Mouse (Mus musculus) heart, embryonic 13.5 days (tissue): ENCODE results near the gene BC055324. TPM values are rescaled to one million over a fixed set of nuclear protein-coding genes. Genes with fewer than 3 reads are reported as not detected.
A peak's percentile ranks its signal among the peaks of the same experiment; 100 is the strongest.

Experiments
- ATAC-seq: fragments of 200-750 bp; cut with Nextera tagmentation; 2 replicates; pipeline ENCODE4 v1.8.0; 2017; ENCODE audit warnings: moderate TSS enrichment; ENCODE audit not compliant: insufficient number of reproducible peaks, low FRiP score, low TSS enrichment; ENCODE audit errors: extremely low read depth
- H3K27ac ChIP-seq: fragments of 300-500 bp; sonication (generic); replicated peaks from 2 replicates; pipeline ENCODE4 v1.5.1; 2015; ENCODE audit warnings: moderate library complexity, mild to moderate bottlenecking, inconsistent platforms
- H3K27me3 ChIP-seq: fragments of 300-500 bp; sonication (generic); replicated peaks from 2 replicates; pipeline ENCODE4 v1.6.1; 2015; ENCODE audit warnings: mild to moderate bottlenecking, inconsistent platforms
- H3K36me3 ChIP-seq: fragments of 300-500 bp; sonication (generic); 2 replicates; pipeline ENCODE4 v1.6.1; 2015; ENCODE audit warnings: mild to moderate bottlenecking, inconsistent platforms
- H3K4me1 ChIP-seq: fragments of 300-500 bp; sonication (generic); 2 replicates; pipeline ENCODE4 v1.6.1; 2015; ENCODE audit warnings: inconsistent platforms
- H3K4me2 ChIP-seq: fragments of 300-500 bp; sonication (generic); 2 replicates; pipeline ENCODE4 v1.6.1; 2015; ENCODE audit warnings: inconsistent platforms, mild to moderate bottlenecking, moderate library complexity
- H3K4me3 ChIP-seq: fragments of 300-500 bp; sonication (generic); 2 replicates; pipeline ENCODE4 v1.5.1; 2015; ENCODE audit warnings: moderate library complexity, mild to moderate bottlenecking, inconsistent platforms
- H3K9ac ChIP-seq: fragments of 300-500 bp; sonication (generic); 2 replicates; pipeline ENCODE4 v1.6.1; 2015; ENCODE audit warnings: inconsistent platforms, mild to moderate bottlenecking, moderate library complexity
- H3K9me3 ChIP-seq: fragments of 300-500 bp; sonication (generic); 2 replicates; pipeline ENCODE4 v1.6.1; 2016; ENCODE audit warnings: inconsistent platforms
- WGBS: fragments of 180-500 bp; shearing (Covaris S2); methylation state at CpG from one replicate; pipeline ENCODE4 v1.1.7; 2015; ENCODE audit warnings: mixed read lengths; 5-methylcytosine and 5-hydroxymethylcytosine counted together
- polyA plus RNA-seq: library from polyadenylated mRNA; unstranded; fragments of >200 nt; fragmentation: Nextera tagmentation; extraction: Ambion mirVana; gene quantifications from 2 replicates; pipeline ENCODE4 v1.2.1, GENCODE M21; 2015

Gene BC055324
- polyA plus RNA-seq, 1 experiment from 2014 or later: 15.5 TPM

DNA sequence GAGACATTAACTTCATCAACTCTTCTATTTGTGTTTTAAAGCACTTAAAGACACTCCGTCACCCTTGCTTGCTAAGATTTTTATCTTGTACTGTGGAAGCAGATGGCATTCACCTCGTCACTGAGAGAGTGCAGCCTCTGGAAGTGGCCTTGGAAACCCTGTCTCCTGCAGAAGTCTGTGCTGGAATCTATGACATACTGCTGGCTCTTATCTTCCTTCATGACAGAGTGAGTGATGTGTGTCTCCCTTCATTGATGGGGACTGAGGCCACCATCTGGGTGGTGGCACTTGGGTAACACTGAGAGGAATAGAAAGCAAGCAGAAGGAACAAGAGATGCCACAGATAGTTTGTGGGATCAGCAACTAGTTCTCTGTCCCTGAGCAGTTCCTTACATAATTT is 60.0 kb downstream of the BC055324 start:
- no peak overlapping the region for H3K4me3 ChIP-seq
- H3K4me2 ChIP-seq: no peak overlapping the region
- H3K27me3 ChIP-seq: no peaks in the 10 kb centered on the region
- no peaks in the 10 kb centered on the region for H3K9me3 ChIP-seq
- no peak overlapping the region for H3K9ac ChIP-seq
- peaks cover 59% of the 10 kb centered on the region for H3K36me3 ChIP-seq
- ATAC-seq: no peak
- peaks cover 16% of the 10 kb centered on the region for H3K4me1 ChIP-seq
- WGBS: 52% methylated on average over 2 of the region's 2 CpGs
- H3K27ac ChIP-seq: no peak overlapping the region

DNA sequence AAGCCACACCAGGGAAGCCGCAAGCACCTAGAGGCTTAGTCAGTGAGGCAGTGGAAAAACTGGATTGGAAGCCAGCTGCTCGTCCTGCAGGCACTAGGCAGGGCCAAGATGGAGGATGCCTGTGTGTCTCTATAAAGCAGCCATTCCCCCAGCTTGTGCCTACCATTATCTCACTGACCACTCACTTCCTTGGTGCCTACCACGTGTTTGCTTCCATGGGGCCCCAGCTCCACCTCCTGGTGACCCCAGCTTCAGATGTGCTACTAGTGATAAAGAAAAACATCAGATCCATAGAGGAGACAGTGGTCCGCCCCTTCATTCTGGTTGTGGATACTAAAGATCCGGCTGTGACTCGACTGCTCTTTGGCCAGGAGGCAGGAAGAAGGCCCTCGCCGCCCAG is 62.8 kb downstream of the BC055324 start:
- no peak overlapping the region for H3K4me3 ChIP-seq
- peaks cover 37% of the 10 kb centered on the region for H3K36me3 ChIP-seq
- H3K9ac ChIP-seq: no peak overlapping the region
- WGBS: 72% methylated on average over 8 of the region's 8 CpGs
- H3K27me3 ChIP-seq: no peaks in the 10 kb centered on the region
- H3K9me3 ChIP-seq: no peaks in the 10 kb centered on the region
- ATAC-seq: no peak
- peak overlapping the region; percentile 16; the same call in 1 of the 2 replicates for H3K4me2 ChIP-seq
- H3K27ac ChIP-seq: no peak overlapping the region
- H3K4me1 ChIP-seq: peaks cover 23% of the 10 kb centered on the region

DNA sequence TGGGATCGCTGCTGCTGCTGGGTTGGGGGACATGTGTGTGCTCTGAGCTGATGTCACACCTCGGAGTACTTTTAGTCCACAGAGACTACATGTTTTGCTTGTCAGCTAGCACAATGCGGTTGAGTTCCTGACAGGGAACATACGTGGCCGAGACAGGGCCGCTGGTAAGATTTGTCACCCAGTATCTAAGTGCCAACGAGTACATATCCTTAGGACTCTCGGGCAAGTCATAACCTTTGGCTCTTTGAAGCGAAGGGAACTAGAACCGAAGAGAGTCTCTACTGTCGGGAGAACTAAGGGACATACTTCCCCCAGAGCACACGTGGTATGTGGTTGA is 64.2 kb downstream of the BC055324 start:
- Histone ChIP-seq H3K36me3 (peaks cover 23% of the 10 kb centered on the region), H3K9ac (peak overlapping the region; percentile 96), H3K4me1 (peaks cover 23% of the 10 kb centered on the region), H3K4me3 (peak overlapping the region; percentile 95), H3K9me3 (no peaks in the 10 kb centered on the region), H3K27ac (0 out of 2 replicates have a peak overlapping the region, but pooled peaks have one; percentile 61), H3K27me3 (no peaks in the 10 kb centered on the region), H3K4me2 (peak overlapping the region; percentile 88)
- ATAC-seq: no peak
- WGBS: 5% methylated on average over 12 of the region's 12 CpGs

DNA sequence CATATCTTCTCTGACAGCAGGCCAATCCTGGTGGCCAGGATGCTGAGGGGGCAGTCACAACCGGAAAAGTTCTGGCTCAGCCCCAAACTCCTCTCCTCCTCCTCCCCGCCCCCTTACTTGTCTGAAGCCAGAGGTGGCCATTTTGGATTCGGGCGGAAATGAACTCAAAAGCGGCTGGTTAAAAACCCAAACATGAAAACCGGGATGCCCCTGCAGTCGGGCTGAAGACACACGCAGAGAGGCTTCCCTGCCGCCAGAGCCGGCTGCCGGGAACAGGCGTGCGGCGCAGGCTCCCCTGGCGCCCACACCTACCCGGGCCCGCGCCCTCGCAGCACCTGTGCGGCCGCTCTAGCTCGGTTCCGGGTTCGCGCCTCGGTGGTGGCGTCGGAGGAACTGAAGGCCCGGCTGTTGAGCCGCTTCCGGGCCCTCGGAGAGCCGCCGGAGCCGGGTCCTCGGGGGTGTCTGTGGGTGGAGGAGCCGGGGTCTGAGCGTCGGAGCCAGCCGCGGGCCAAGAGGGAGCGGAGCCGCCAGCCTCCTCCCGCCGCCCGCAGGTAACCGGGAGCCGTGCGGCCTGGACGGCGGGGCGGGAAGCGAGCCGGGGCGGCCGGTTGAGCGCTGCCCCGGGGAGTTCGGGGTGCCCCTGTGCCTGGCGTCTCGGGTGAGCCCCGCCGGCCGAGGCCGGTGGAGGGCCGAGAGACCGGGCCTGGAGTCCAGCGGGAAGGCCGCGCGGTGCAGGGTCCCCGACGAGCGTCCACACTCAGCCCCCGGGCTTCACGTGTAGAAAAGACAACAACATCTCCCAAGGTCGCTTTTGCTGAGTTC is 64.7 kb downstream of the BC055324 start:
- Histone ChIP-seq H3K27me3 (no peaks in the 10 kb centered on the region), H3K9me3 (no peaks in the 10 kb centered on the region), H3K9ac (peak overlapping the region; percentile 96), H3K36me3 (peaks cover 18% of the 10 kb centered on the region), H3K27ac (peak overlapping the region; percentile 61), H3K4me1 (peaks cover 23% of the 10 kb centered on the region), H3K4me3 (peak overlapping the region; percentile 95), H3K4me2 (peak overlapping the region; percentile 88)
- peak; percentile 85 for ATAC-seq
- WGBS: under 1% methylated on average over 75 of the region's 77 CpGs

DNA sequence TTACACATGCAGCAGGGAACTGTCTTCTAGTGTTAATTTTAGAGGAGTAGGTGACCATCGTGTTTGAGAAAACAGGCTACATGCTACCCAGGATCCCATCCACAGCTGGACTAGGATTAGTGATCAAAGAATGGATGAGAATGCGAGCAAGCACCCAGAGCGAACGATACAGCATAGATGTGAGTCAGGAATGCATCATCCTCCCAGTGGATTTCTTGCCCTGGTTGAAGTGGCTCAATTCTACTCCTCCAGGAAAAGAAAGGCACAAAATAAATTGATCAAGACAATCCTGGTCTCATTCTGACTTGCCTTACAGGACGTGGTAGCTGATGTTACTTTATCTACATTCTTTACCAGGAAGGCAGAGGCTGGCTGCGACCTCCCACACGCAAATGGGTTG is 65.8 kb downstream of the BC055324 start, which contains the start of gene Scyl3:
Gene Scyl3, plus strand, starts transcription at position 255 of the 400 bp plus-strand sequence.
- peak within 1 kb of the TSS; percentile 61 for H3K27ac ChIP-seq
- H3K9ac ChIP-seq: peak within 1 kb of the TSS; percentile 96
- ATAC-seq: no peak
- peaks cover 8% of the 10 kb centered on the region for H3K36me3 ChIP-seq
- 66% methylated on average over 7 of the region's 7 CpGs for WGBS
- peaks cover 27% of the 10 kb centered on the region for H3K4me1 ChIP-seq
- H3K9me3 ChIP-seq: no peaks in the 10 kb centered on the region
- H3K4me3 ChIP-seq: peak within 1 kb of the TSS; percentile 95
- peak within 1 kb of the TSS; percentile 88 for H3K4me2 ChIP-seq
- H3K27me3 ChIP-seq: no peaks in the 10 kb centered on the region

DNA sequence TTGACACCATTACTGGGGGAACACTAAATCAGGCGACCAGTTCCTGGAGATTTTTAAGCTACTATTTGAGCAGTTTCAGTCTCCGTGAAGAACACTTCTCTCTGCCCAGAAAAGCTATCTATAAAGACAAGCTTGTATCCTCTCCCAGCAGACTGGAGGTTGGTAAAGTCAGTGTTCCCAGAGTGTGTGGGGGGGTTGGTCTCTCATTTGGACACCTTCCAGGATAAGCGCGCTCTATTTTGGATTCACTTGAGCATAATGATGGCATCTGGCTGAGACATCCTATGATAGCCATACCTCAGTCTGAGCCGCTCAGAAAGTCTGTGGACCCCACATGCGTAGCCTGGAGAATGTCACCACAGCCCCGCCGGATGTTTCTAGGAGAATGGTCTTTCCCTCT is 70.5 kb downstream of the BC055324 start:
- Histone ChIP-seq H3K27ac (no peak overlapping the region), H3K9ac (no peak overlapping the region), H3K36me3 (no peaks in the 10 kb centered on the region), H3K4me3 (no peak overlapping the region), H3K4me2 (no peak overlapping the region), H3K27me3 (no peaks in the 10 kb centered on the region), H3K9me3 (no peaks in the 10 kb centered on the region), H3K4me1 (peaks cover 9% of the 10 kb centered on the region; the same call in 1 of the 2 replicates)
- ATAC-seq: no peak
- 64% methylated on average over 8 of the region's 8 CpGs for WGBS

DNA sequence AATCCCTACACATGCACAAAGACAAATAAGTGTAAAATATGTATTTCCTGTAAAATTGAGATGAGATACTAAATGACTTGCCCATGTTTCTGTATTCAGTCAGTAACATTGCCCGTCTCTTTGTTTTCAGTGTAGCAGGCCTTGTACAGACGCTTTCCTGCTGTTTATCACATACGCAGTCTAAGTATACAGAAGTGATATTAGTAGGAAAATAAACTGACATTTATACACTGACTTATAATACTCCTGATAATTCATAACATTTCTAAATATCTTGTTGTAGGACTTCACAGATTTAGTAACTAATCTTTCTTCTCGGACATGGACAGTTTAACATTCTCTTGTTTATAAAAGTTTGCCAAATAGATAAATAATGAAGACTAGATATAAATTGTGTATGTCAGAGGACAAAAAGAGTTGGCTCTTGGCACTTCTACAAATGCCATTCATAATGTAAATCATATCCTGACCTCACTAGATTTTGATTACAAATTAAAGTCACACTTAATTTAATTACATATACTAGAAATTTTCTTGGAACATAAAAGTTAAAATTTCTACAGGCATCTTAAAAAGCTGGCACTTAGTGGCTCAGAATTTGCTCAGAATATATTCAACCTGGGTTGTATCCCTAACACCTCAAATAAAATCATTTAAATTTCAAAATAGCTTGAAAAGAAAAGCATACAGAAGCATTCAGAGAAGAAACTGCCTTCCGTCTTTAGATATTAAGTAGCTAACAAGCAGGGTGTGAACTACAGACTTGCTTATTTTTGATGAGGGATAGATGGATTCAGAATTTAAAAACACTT is 77.0 kb downstream of the BC055324 start:
- Histone ChIP-seq H3K4me2 (no peak overlapping the region), H3K36me3 (peaks cover 20% of the 10 kb centered on the region), H3K4me1 (no peaks in the 10 kb centered on the region), H3K4me3 (no peak overlapping the region), H3K27ac (no peak overlapping the region), H3K9me3 (0 out of 2 replicates have a peak, but pooled peaks cover 9% of the 10 kb centered on the region), H3K9ac (no peak overlapping the region), H3K27me3 (no peaks in the 10 kb centered on the region)
- WGBS: 85% methylated on average over 5 of the region's 5 CpGs
- ATAC-seq: no peak

DNA sequence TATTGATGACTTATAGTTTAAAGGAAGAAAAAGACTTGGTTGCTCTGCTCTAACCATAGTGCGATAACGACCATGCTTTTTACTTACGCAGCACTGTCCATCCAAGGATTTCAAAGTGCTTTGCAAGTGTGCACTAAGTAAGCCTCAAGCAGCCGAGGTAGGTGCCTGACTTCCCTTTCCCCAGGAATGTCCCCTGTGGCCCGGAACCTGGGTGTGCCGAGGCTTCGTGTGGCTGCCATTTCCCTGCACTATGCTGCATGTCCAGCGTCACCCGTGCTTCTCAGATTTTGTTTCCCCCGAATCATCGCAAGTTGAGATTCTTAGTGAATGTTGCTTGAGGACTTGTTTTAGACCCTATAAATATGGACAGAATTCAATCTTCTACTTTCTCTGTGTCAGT is 82.6 kb downstream of the BC055324 start:
- no peaks in the 10 kb centered on the region for H3K4me1 ChIP-seq
- no peaks in the 10 kb centered on the region for H3K9me3 ChIP-seq
- no peak overlapping the region for H3K27ac ChIP-seq
- ATAC-seq: no peak
- 89% methylated on average over 11 of the region's 11 CpGs for WGBS
- H3K36me3 ChIP-seq: peaks cover 10% of the 10 kb centered on the region
- no peaks in the 10 kb centered on the region for H3K27me3 ChIP-seq
- no peak overlapping the region for H3K9ac ChIP-seq
- H3K4me3 ChIP-seq: no peak overlapping the region
- H3K4me2 ChIP-seq: no peak overlapping the region

DNA sequence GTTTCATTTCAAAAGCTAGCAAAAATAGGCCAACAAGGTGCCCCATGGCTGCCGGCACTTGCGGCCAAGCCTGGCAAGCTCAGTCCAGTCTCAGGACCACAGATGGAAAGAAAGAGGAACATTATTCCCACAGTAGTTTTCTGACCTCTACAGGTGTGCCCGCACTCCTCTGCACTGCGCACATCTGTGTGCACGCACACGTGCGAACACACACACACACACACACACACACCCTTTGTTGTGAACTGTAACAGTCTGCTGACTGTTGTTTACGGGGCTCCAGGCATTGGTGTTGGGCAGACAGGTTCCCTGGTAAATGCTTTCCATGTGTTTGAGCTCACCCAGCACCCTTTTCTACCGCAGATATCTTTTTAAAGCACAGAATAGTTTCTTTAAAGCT is 83.8 kb downstream of the BC055324 start:
- H3K36me3 ChIP-seq: no peaks in the 10 kb centered on the region
- no peak overlapping the region for H3K9ac ChIP-seq
- H3K27ac ChIP-seq: no peak overlapping the region
- H3K9me3 ChIP-seq: no peaks in the 10 kb centered on the region
- no peaks in the 10 kb centered on the region for H3K4me1 ChIP-seq
- WGBS: 84% methylated on average over 9 of the region's 9 CpGs
- ATAC-seq: no peak
- H3K27me3 ChIP-seq: no peaks in the 10 kb centered on the region
- H3K4me3 ChIP-seq: no peak overlapping the region
- H3K4me2 ChIP-seq: no peak overlapping the region

DNA sequence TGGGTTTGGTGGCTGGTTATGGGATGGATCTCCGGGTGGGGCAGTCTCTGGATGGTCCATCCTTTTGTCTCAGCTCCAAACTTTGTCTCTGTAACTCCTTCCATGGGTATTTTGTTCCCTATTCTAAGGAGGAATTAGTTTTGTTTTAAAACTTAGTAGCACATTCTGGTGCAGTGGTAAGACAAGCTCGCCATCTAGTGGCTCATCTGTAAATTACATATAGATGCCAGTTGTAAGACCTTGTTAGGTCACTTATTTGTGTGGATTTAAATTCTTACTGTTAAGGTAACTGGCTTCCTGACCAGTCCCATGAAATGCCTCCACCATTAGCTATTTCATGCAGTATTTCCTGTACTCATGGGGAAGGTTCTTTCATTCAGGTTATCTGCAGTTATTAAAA is 84.3 kb downstream of the BC055324 start:
- Histone ChIP-seq H3K4me3 (no peak overlapping the region), H3K27me3 (no peaks in the 10 kb centered on the region), H3K4me2 (no peak overlapping the region), H3K27ac (no peak overlapping the region), H3K9me3 (no peaks in the 10 kb centered on the region), H3K36me3 (no peaks in the 10 kb centered on the region), H3K9ac (no peak overlapping the region), H3K4me1 (no peaks in the 10 kb centered on the region)
- ATAC-seq: no peak
- WGBS: 7% methylated on average over 2 of the region's 2 CpGs

DNA sequence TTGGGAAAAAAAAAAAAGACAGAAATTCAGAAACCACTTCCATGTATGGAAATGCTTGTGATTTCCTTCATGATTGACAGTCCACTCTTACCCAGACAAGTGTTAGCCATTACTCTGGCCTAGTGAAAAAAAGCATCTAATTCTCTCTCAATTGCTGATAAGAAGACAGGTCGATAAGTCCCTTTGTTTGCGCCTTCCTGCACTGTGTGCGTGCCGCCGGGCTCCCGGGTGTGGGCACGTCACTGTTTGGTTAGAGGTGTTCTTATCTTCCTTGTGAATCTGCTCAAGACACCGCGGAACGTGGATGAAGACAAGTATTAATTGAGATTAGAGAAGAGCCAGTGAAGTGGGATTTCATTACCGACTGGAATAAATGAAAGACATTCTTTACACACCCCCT is 86.2 kb downstream of the BC055324 start:
- H3K9me3 ChIP-seq: no peaks in the 10 kb centered on the region
- ATAC-seq: no peak
- H3K27me3 ChIP-seq: no peaks in the 10 kb centered on the region
- WGBS: 25% methylated on average over 11 of the region's 11 CpGs
- no peaks in the 10 kb centered on the region for H3K36me3 ChIP-seq
- H3K4me1 ChIP-seq: no peaks in the 10 kb centered on the region
- H3K9ac ChIP-seq: no peak overlapping the region
- H3K4me2 ChIP-seq: no peak overlapping the region
- H3K4me3 ChIP-seq: no peak overlapping the region
- H3K27ac ChIP-seq: no peak overlapping the region
